Mouse (Mus musculus) olfactory bulb, adult 2 months (tissue): Measurements from ENCODE around the gene Atp2b4.

Source experiments
- CTCF ChIP-seq: fragments of 200-500 bp; IDR thresholded peaks from 2 replicates; pipeline ENCODE4 v1.5.1; 2012; ENCODE audit warnings: low read depth, mild to moderate bottlenecking, low read length, moderate library complexity; ENCODE audit not compliant: insufficient read depth
- POLR2A ChIP-seq: fragments of 200-500 bp; IDR thresholded peaks from 2 replicates; pipeline ENCODE4 v1.6.1; 2012; ENCODE audit warnings: mild to moderate bottlenecking, low read depth, low read length, moderate library complexity; ENCODE audit not compliant: insufficient read depth

DNA sequence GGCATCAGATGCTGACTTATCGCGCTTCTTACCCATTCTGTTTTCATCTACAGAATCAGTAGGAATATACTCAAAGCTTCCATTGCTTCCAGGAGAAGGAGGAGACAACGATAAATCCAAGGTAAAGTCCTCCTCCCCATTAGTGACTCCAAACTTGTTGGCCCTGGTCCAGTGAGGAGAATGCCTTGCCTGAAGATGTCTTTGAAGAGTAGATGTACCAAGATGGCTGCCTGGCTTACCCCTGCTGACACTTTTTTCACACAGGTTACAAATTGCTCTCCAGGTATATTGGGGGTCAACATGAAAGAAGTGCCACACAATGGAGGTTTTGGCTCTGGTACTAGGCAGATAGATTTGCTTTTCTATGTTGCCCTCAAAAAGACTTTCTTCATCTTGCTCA is 142.0 kb downstream of the Atp2b4 start:
- TF ChIP-seq POLR2A (no peak), CTCF (no peak)
